ENCODE assay signal across 16 mouse cellular contexts in the genomic region with DNA sequence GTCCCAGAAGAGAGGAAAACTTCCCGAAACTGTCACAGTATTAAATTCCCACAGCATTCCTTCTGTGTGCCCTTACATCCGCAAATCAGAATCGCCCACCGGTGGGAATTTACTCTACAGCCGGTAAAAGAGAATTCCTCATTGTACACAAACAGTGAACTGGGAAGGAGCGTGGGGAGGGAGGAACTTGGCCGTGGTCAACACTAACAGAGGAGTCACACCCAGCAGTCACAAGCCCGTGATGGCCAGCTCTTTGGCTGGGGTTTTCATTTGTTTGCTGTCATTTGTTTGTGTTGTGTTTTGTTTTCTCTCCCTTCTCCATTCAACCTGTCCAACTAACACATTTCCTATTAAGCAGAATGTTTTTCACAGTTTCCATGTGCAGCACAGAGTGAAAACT. TPM values are rescaled to one million over a fixed set of nuclear protein-coding genes. Genes with fewer than 3 reads are reported as not detected.
DNase-seq lines count a peak whose midpoint lies in the region; ATAC-seq and TF ChIP-seq lines count a peak whose summit lies in the region.
"Had no signal": no experiment of that assay in that cellular context is flagged by ENCODE, and none has a peak within 500 bp of the region (broad histone marks: within the 10 kb centered on the region; RNA-seq: fewer than 3 reads in every experiment).

No protein-coding gene starts in this region.

- H3K9me3 ChIP-seq in heart, embryonic 11.5 days (replicated peaks; ENCODE audit: control insufficient read depth, low read length) = no peaks in the 10 kb centered on the region
- H3K9me3 ChIP-seq in liver, embryonic 13.5 days (replicated peaks) = no peaks in the 10 kb centered on the region
- no peaks in the 10 kb centered on the region for H3K9me3 ChIP-seq in liver, embryonic 11.5 days (ENCODE audit: control insufficient read depth, low read length)
- H3K9me3 ChIP-seq in liver, embryonic 15.5 days (replicated peaks) = no peaks in the 10 kb centered on the region
- no peaks in the 10 kb centered on the region for H3K9me3 ChIP-seq in hindbrain, embryonic 12.5 days (replicated peaks)
- H3K9me3 ChIP-seq: G1E; heart, embryonic 13.5 days; limb, embryonic 12.5 days; neural tube, embryonic 15.5 days had no signal

- 65% methylated on average over 8 of the region's 8 CpGs for WGBS in heart, embryonic 11.5 days (ENCODE audit: insufficient replicate concordance)
- WGBS in liver, embryonic 13.5 days (ENCODE audit: insufficient replicate concordance) = 59% methylated on average over 8 of the region's 8 CpGs
- 73% methylated on average over 8 of the region's 8 CpGs for WGBS in liver, embryonic 11.5 days
- 53% methylated on average over 8 of the region's 8 CpGs for WGBS in liver, embryonic 15.5 days (ENCODE audit: insufficient replicate concordance)
- 74% methylated on average over 8 of the region's 8 CpGs for WGBS in hindbrain, embryonic 12.5 days
- 89% methylated on average over 8 of the region's 8 CpGs for WGBS in thymus, adult 2 months

- no peak for ATAC-seq in heart, embryonic 11.5 days (replicated peaks; ENCODE audit: insufficient number of reproducible peaks, low FRiP score, low TSS enrichment)
- no peak for ATAC-seq in liver, embryonic 13.5 days (ENCODE audit: low read depth)
- no peak for ATAC-seq in liver, embryonic 11.5 days (replicated peaks; ENCODE audit: low FRiP score)
- ATAC-seq in liver, embryonic 15.5 days (ENCODE audit: insufficient read depth) = no peak
- ATAC-seq in hindbrain, embryonic 12.5 days (ENCODE audit: low FRiP score) = no peak

- peaks cover 24% of the 10 kb centered on the region for H3K4me1 ChIP-seq in heart, embryonic 11.5 days (ENCODE audit: control insufficient read depth, insufficient read depth, low read length)
- peaks cover 64% of the 10 kb centered on the region for H3K4me1 ChIP-seq in liver, embryonic 13.5 days (replicated peaks)
- H3K4me1 ChIP-seq in liver, embryonic 11.5 days (replicated peaks; ENCODE audit: control insufficient read depth, insufficient read depth, low read length) = peaks cover 47% of the 10 kb centered on the region
- H3K4me1 ChIP-seq in liver, embryonic 15.5 days (replicated peaks) = peaks cover 58% of the 10 kb centered on the region
- H3K4me1 ChIP-seq in hindbrain, embryonic 12.5 days = no peaks in the 10 kb centered on the region
- H3K4me1 ChIP-seq in thymus, adult 2 months (replicated peaks; ENCODE audit: control insufficient read depth, insufficient read depth, low read length) = no peaks in the 10 kb centered on the region

- H3K27ac ChIP-seq in heart, embryonic 11.5 days (ENCODE audit: low read depth, low read length) = no peak overlapping the region
- H3K27ac ChIP-seq in liver, embryonic 13.5 days = peak overlapping the region; percentile 44; the same call in 1 of the 2 replicates
- no peak overlapping the region for H3K27ac ChIP-seq in liver, embryonic 11.5 days (ENCODE audit: low read depth, low read length)
- H3K27ac ChIP-seq in liver, embryonic 15.5 days (replicated peaks) = 0 out of 2 replicates have a peak overlapping the region, but pooled peaks have one; percentile 10
- H3K27ac ChIP-seq in hindbrain, embryonic 12.5 days = no peak overlapping the region
- H3K27ac ChIP-seq in thymus, adult 2 months (ENCODE audit: control insufficient read depth, insufficient read depth, low read length) = no peak overlapping the region
- H3K27ac ChIP-seq: heart, embryonic 13.5 days; limb, embryonic 12.5 days; neural tube, embryonic 15.5 days had no signal

- no peak overlapping the region for H3K4me2 ChIP-seq in heart, embryonic 11.5 days
- H3K4me2 ChIP-seq in liver, embryonic 13.5 days = no peak overlapping the region
- no peak overlapping the region for H3K4me2 ChIP-seq in liver, embryonic 11.5 days
- H3K4me2 ChIP-seq in liver, embryonic 15.5 days = no peak overlapping the region
- no peak overlapping the region for H3K4me2 ChIP-seq in hindbrain, embryonic 12.5 days (replicated peaks)
- H3K4me2 ChIP-seq: heart, embryonic 13.5 days; limb, embryonic 12.5 days; neural tube, embryonic 15.5 days had no signal

- peak; percentile 44 to 55 for DNase-seq in heart, adult 9 months (ENCODE audit: low spot score in 2 of 2)
- no peak for DNase-seq in liver, embryonic 13.5 days
- DNase-seq in liver, embryonic 11.5 days (ENCODE audit: low spot score) = no peak
- no peak for DNase-seq in thymus, adult 2 months
- DNase-seq: adrenal gland, postnatal 14 days; cerebellum, postnatal 36 days; layer of hippocampus, postnatal 36 days; right cerebral cortex, adult 18-20 months; thymus, postnatal 4 days had no signal

- TF ChIP-seq POLR2A in thymus, adult 2 months (IDR thresholded peaks at IDR 0.05; ENCODE audit: control insufficient read depth, extremely low read depth, insufficient read depth, low read length, poor library complexity) = no peak

- no peak for TF ChIP-seq CTCF in thymus, adult 2 months (IDR thresholded peaks at IDR 0.05; ENCODE audit: borderline replicate concordance, control insufficient read depth, extremely low read depth, insufficient read depth, low read length, poor library complexity)

- H3K27me3 ChIP-seq in heart, embryonic 11.5 days (ENCODE audit: control insufficient read depth, insufficient read depth, low read length) = no peaks in the 10 kb centered on the region
- no peaks in the 10 kb centered on the region for H3K27me3 ChIP-seq in liver, embryonic 13.5 days
- no peaks in the 10 kb centered on the region for H3K27me3 ChIP-seq in liver, embryonic 11.5 days (replicated peaks; ENCODE audit: control insufficient read depth, insufficient read depth, low read length)
- H3K27me3 ChIP-seq in liver, embryonic 15.5 days = no peaks in the 10 kb centered on the region
- no peaks in the 10 kb centered on the region for H3K27me3 ChIP-seq in hindbrain, embryonic 12.5 days
- H3K27me3 ChIP-seq in thymus, adult 2 months (ENCODE audit: control insufficient read depth, insufficient read depth, low read length) = no peaks in the 10 kb centered on the region
- H3K27me3 ChIP-seq: heart, embryonic 13.5 days; limb, embryonic 12.5 days; neural tube, embryonic 15.5 days had no signal

- H3K4me3 ChIP-seq in heart, embryonic 11.5 days (ENCODE audit: low read depth, low read length) = no peak overlapping the region
- no peak overlapping the region for H3K4me3 ChIP-seq in liver, embryonic 13.5 days (replicated peaks)
- H3K4me3 ChIP-seq in liver, embryonic 11.5 days (ENCODE audit: low read depth, low read length) = no peak overlapping the region
- no peak overlapping the region for H3K4me3 ChIP-seq in liver, embryonic 15.5 days (replicated peaks)
- H3K4me3 ChIP-seq in hindbrain, embryonic 12.5 days = no peak overlapping the region
- no peak overlapping the region for H3K4me3 ChIP-seq in thymus, adult 2 months (ENCODE audit: control insufficient read depth, insufficient read depth, low read length)
- H3K4me3 ChIP-seq: heart, embryonic 13.5 days; limb, embryonic 12.5 days; neural tube, embryonic 15.5 days had no signal

- no peak overlapping the region for H3K9ac ChIP-seq in heart, embryonic 11.5 days (ENCODE audit: low read depth, low read length)
- no peak overlapping the region for H3K9ac ChIP-seq in liver, embryonic 13.5 days
- no peak overlapping the region for H3K9ac ChIP-seq in liver, embryonic 11.5 days (ENCODE audit: low read depth, low read length)
- no peak overlapping the region for H3K9ac ChIP-seq in liver, embryonic 15.5 days
- no peak overlapping the region for H3K9ac ChIP-seq in hindbrain, embryonic 12.5 days
- H3K9ac ChIP-seq: limb, embryonic 12.5 days; neural tube, embryonic 15.5 days had no signal

- no peaks in the 10 kb centered on the region for H3K36me3 ChIP-seq in heart, embryonic 11.5 days (ENCODE audit: control insufficient read depth, insufficient read depth, low read length)
- no peaks in the 10 kb centered on the region for H3K36me3 ChIP-seq in liver, embryonic 13.5 days
- H3K36me3 ChIP-seq in liver, embryonic 11.5 days (ENCODE audit: control insufficient read depth, insufficient read depth, low read length) = no peaks in the 10 kb centered on the region
- H3K36me3 ChIP-seq in liver, embryonic 15.5 days (replicated peaks) = no peaks in the 10 kb centered on the region
- no peaks in the 10 kb centered on the region for H3K36me3 ChIP-seq in hindbrain, embryonic 12.5 days
- no peaks in the 10 kb centered on the region for H3K36me3 ChIP-seq in thymus, adult 2 months (ENCODE audit: control insufficient read depth, insufficient read depth, low read length)
- H3K36me3 ChIP-seq: heart, embryonic 13.5 days; limb, embryonic 12.5 days; neural tube, embryonic 15.5 days had no signal

RNA-seq across cellular contexts. Expression of a gene that starts 39.7 kb away (rescaled TPM):
- polyA plus RNA-seq in heart, embryonic 11.5 days (2014; fragmentation: Nextera tagmentation; extraction: Ambion mirVana) = 5.0 and 6.2 TPM in 2 replicates
- polyA plus RNA-seq in liver, embryonic 13.5 days (2015; fragmentation: Nextera tagmentation; extraction: Ambion mirVana) = 3.5 and 3.8 TPM in 2 replicates
- polyA plus RNA-seq in liver, embryonic 11.5 days (2014; fragmentation: Nextera tagmentation; extraction: Ambion mirVana) = 7.5 and 9.7 TPM in 2 replicates
- polyA plus RNA-seq in liver, embryonic 15.5 days (2015; fragmentation: Nextera tagmentation; extraction: Ambion mirVana) = 4.8 and 6.1 TPM in 2 replicates
- polyA plus RNA-seq in hindbrain, embryonic 12.5 days (2016; fragmentation: Nextera tagmentation; extraction: Ambion mirVana) = 9.8 and 10.1 TPM in 2 replicates
- polyA plus RNA-seq in thymus, adult 2 months (2012; rRNA removed) = 2.3 and 2.7 TPM in 2 replicates

Comparison
In these comparisons a context has a peak if more than half of its experiments do, and no peak if none do; other contexts are left out.
1. H3K27ac ChIP-seq: peak in liver, embryonic 13.5 days (single experiment) and liver, embryonic 15.5 days (single experiment); none in heart, embryonic 11.5 days (single experiment), liver, embryonic 11.5 days (single experiment), hindbrain, embryonic 12.5 days (single experiment) and thymus, adult 2 months (single experiment).
2. DNase-seq: peak in heart, adult 9 months (2 of 2); none in liver, embryonic 13.5 days (single experiment), liver, embryonic 11.5 days (single experiment) and thymus, adult 2 months (single experiment).